15 mouse cellular contexts compared by ENCODE assay signal in genomic region chr1:138715162-138715561, GRCm38 (mm10).
DNase-seq lines count a peak whose midpoint lies in the region; ATAC-seq and TF ChIP-seq lines count a peak whose summit lies in the region.
"Had no signal": no experiment of that assay in that cellular context is flagged by ENCODE, and none has a peak within 500 bp of the region (broad histone marks: within the 10 kb centered on the region; RNA-seq: fewer than 3 reads in every experiment).

No protein-coding gene starts in this region.

- H3K27ac ChIP-seq in liver, embryonic 14.5 days = no peak overlapping the region
- H3K27ac ChIP-seq: hindbrain, embryonic 10.5 days; limb, embryonic 13.5 days; midbrain, embryonic 10.5 days; stomach, embryonic 15.5 days had no signal

- H3K27me3 ChIP-seq in liver, embryonic 14.5 days (ENCODE audit: control insufficient read depth, insufficient read depth, low read length) = no peaks in the 10 kb centered on the region
- no peaks in the 10 kb centered on the region for H3K27me3 ChIP-seq in Patski
- no peaks in the 10 kb centered on the region; the same call in 1 of the 2 replicates for H3K27me3 ChIP-seq in splenic B cell, adult 2 months (ENCODE audit: control insufficient read depth, insufficient read depth, low read length, poor library complexity, severe bottlenecking)
- H3K27me3 ChIP-seq: limb, embryonic 13.5 days; stomach, embryonic 15.5 days had no signal

- in situ Hi-C loops in Patski (cut with MboI; ENCODE audit: low pct_unique_long_range_greater_than_20kb) = no loop called here

- H3K36me3 ChIP-seq in liver, embryonic 14.5 days (replicated peaks; ENCODE audit: control insufficient read depth, insufficient read depth, low read depth) = no peaks in the 10 kb centered on the region
- no peaks in the 10 kb centered on the region for H3K36me3 ChIP-seq in splenic B cell, adult 2 months (ENCODE audit: control insufficient read depth, insufficient read depth, low read length, poor library complexity, severe bottlenecking)
- H3K36me3 ChIP-seq: hindbrain, embryonic 10.5 days; limb, embryonic 13.5 days; midbrain, embryonic 10.5 days; stomach, embryonic 15.5 days had no signal

- TF ChIP-seq CTCF in liver, embryonic 14.5 days (IDR thresholded peaks at IDR 0.05; ENCODE audit: low read depth) = peak; percentile 26; the same call in 1 of the 2 replicates
- peak; percentile 35 for TF ChIP-seq CTCF in Patski (IDR thresholded peaks at IDR 0.05)

- WGBS in liver, embryonic 14.5 days (ENCODE audit: insufficient replicate concordance) = 56% methylated on average over 3 of the region's 3 CpGs

- no peak overlapping the region for H3K4me3 ChIP-seq in liver, embryonic 14.5 days (ENCODE audit: insufficient read depth in 1 of 2, low read depth in 2 of 2, low read length in 2 of 2)
- H3K4me3 ChIP-seq: hindbrain, embryonic 10.5 days; limb, embryonic 13.5 days; midbrain, embryonic 10.5 days; myocyte; stomach, embryonic 15.5 days had no signal

- CTCF ChIA-PET in Patski (lab: Charles Lee) = no interaction called here

- no peak for ATAC-seq in liver, embryonic 14.5 days (ENCODE audit: insufficient read depth)
- ATAC-seq in CD4-positive, CD25-positive, alpha-beta regulatory T cell, adult 4 months = peak; percentile 39
- no peak for ATAC-seq in Patski

- DNase-seq in liver, embryonic 14.5 days (ENCODE audit: low read depth in 3 of 3, low spot score in 3 of 3) = no peak
- no peak for DNase-seq in liver
- DNase-seq in Patski (ENCODE audit: low read depth, low spot score) = no peak
- peak; percentile 42 for DNase-seq in splenic B cell, adult 2 months (ENCODE audit: low read depth, low spot score)
- DNase-seq in adipocyte (ENCODE audit: low spot score) = no peak
- no peak for DNase-seq in layer of hippocampus, adult 11-12 months (ENCODE audit: low spot score)
- DNase-seq: cerebellum, adult 18-20 months; kidney, adult 2 months; kidney, postnatal 4 days had no signal

- H3K4me2 ChIP-seq in liver, embryonic 14.5 days (ENCODE audit: low read depth) = no peak overlapping the region
- H3K4me2 ChIP-seq: limb, embryonic 13.5 days; stomach, embryonic 15.5 days had no signal

- no peaks in the 10 kb centered on the region for H3K9me3 ChIP-seq in liver, embryonic 14.5 days (ENCODE audit: control insufficient read depth, low read length)
- H3K9me3 ChIP-seq: hindbrain, embryonic 10.5 days; limb, embryonic 13.5 days; midbrain, embryonic 10.5 days; stomach, embryonic 15.5 days had no signal

- TF ChIP-seq EP300 in liver, embryonic 14.5 days (IDR thresholded peaks at IDR 0.05; ENCODE audit: low read depth) = no peak

- H3K4me1 ChIP-seq in liver, embryonic 14.5 days (replicated peaks; ENCODE audit: control insufficient read depth in 2 of 2, insufficient read depth in 2 of 2, low read length in 1 of 2) = no peaks in the 10 kb centered on the region
- H3K4me1 ChIP-seq: hindbrain, embryonic 10.5 days; midbrain, embryonic 10.5 days; stomach, embryonic 15.5 days had no signal

- POLR2A ChIA-PET in Patski (lab: Charles Lee) = no interaction called here

- H3K9ac ChIP-seq in liver, embryonic 14.5 days (replicated peaks) = no peak overlapping the region
- H3K9ac ChIP-seq: limb, embryonic 13.5 days; stomach, embryonic 15.5 days had no signal
